Mouse (Mus musculus) layer of hippocampus, adult 9-10 months (tissue): ENCODE data around the gene Chrdl2.
"Not testable (repeated sequence)": the region's sequence is repeated elsewhere in the genome, so short reads cannot be mapped to it uniquely, and the experiment has no call there.

Source experiments
- DNase-seq: peaks from one replicate; pipeline ENCODE4 v3.0.0; 2022; ENCODE audit warnings: low spot score

Gene Chrdl2

DNA sequence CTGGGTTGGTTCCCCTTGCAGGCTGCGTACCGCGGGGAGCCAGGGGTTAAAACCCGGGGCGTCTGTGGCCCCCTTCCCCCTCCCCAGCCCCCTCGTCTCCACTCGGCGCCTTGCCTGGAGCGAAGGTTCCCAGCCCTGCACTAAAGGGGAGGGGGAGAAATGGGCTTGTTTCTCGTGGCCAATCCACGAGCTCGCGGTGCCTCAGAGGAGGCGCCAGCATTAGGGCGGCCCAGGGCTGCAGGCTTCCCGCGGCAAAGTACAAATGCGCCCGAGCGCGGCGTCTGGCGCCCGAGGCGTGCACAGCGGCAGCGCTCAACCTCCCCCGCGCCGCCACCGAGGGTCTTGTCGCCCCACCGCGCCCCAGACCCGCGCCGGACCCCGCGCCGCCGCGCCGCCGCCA, at the start of gene Chrdl2:
Gene Chrdl2, plus strand, starts transcription at position 383 of the 400 bp plus-strand sequence.
- no peak for DNase-seq

DNA sequence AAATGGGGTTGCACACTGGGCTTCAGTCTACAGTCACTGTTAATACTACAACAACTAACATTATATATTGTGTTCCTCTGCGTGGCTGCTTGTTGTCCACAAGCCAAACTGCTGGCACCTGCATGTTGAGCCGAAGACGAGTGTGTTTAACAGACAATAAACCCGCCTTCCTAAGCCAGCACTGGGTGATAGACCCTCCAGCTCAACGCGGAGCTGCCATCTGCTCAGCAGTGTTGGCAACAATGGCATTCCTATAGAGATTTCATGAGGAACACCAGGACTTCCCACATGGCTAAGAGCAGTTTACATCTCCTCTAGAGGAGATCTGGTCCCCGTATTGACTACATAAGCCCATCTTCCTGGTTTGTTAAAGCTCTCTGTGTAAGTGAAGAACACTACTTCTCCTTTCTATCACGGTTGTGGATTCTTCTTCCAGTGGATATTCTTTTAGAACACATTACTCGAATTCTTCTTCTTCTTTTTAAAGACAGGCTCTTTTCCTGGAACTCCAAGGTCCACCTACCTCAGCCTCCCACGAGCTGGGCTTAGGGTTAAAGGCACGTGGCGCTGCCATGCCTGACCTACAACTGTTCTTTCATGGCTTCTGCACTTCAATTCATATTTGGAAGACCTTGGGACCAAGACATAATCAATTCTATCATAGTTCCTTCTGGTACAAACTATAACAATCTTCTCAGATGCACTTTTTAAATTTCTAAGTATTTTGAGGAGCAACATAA, 48.6 kb upstream of the Chrdl2 start:
- no peak for DNase-seq

DNA sequence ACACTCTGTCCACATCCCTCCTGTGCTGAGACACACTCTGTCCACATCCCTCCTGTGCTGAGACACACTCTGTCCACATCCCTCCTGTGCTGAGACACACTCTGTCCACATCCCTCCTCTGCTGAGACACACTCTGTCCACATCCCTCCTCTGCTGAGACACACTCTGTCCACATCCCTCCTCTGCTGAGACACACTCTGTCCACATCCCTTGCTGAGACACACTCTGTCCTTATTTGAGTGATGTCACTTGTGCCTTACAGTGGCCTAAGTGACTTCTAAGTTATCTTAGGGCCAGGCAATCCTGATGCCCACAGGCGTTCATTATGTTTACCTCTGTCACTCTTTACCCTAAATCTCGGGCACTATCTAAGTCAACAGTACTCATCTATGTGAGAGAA, 45.4 kb upstream of the Chrdl2 start:
- DNase-seq = not testable (repeated sequence)

DNA sequence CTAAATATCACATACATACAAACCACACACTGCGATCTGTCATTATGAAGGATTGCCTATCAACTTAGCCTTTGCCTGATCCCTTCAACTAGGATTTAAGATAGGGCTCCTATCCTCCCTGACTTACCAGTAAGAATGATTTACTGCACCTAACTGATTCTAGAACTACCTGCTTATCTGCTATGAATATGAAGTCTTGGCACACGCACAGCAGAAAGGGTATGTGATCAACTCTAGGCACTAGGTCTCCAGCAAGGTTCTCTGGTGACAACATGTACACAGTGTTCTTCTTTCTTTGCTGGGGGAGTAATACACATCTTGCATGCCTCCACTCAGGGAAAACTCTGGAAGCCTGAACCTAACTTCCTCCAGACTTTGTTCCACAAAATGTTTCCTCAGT, 44.5 kb upstream of the Chrdl2 start:
- no peak for DNase-seq

DNA sequence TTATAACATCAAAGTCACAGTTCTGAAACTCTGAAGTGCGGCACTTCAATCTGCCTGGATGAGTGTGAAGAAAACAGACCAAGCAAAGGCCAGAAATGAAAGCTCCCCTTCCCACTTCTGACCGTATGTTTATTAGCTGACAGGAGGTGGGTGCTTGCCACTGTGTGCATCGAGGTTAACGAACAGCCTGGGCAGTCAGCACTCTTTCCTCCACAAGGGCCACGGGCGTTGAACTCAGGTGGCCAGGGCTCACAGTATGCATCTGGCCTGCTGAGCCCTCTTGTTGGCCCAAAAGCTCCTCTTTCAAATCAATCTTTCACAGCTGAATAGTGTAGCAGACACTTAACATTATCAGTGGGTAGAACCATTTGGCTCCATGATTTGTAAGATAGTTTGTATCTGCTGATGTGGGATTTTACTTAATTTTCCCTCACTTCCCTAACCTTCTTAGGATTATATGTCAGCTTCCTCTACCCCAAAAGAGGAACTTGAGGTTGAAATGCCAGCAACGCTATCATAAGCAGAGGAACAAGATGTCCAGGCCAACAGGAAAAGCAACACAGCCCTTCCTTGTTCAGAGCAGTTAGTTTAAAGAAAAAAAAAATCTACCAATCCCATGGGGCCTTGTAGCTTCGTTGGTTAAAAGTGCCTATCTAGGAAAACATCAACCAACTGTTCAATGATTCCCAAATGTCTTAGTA, 43.3 kb upstream of the Chrdl2 start:
- DNase-seq = no peak

DNA sequence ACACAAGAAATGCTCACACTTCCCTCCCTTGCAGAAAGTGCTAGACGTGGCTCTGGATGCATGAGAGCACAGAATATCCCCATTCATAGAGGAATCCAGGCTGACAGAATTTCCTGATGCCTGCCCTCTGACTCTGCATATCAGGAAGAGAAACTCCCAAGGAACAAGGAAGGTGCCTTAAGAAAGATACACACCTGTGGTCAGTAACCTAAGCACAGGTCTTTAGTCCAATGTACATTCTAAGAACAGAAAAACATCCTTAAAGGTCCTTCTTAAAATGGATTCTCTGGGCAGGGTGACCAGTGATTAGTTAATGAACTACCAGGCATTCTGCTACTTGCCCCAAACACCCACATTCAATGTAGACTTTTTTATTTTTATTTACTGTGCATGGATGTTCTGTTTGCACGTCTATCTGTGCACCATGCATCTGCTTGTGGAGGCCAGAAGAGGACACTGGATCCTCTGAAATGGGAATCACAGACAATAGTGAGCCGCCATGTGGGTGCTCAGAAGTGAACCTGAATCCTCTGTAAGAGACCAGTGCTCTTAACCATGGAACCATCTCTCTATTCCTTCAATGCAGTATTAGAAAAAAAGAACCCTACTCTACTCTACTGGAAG, 42.6 kb upstream of the Chrdl2 start:
- DNase-seq = no peak

DNA sequence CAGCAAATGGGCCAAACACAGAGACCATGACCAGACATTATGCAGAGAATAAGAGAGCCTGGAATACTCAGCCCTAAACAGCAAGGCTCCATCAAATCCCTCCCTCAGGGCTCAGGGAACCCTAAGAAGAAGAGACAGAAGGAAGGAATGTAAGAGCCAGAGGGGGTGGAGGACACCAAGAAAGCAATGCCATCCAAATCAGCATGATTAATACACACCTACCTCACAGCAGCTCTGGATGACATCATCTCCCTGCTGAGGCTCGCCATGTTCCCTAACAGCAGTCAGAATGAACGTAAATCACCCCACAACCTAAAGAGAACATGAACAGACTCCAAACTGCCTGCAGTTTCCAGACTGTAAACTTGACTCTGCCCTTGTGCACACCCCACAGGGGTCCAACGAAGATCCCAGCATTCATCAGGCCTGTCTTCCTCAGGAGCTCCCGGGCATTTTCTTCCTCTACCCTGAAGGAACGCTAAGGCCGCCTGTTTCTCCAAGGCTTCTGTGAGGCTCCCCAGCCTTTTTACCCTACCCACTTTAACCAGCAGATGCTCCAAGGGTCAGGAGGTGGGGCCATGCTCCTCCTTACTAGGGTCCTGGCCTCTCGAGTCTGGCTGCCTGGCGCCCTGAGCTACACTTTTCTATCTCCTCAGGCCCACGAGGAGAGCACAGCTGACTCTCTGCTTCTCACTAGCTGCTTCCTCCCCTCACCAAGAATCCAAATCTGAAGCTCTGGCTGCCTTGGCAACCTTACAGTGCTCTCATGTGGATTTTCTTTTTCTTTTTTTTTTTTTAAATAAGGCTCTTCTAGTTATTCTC, 40.7 kb upstream of the Chrdl2 start:
- DNase-seq = no peak

DNA sequence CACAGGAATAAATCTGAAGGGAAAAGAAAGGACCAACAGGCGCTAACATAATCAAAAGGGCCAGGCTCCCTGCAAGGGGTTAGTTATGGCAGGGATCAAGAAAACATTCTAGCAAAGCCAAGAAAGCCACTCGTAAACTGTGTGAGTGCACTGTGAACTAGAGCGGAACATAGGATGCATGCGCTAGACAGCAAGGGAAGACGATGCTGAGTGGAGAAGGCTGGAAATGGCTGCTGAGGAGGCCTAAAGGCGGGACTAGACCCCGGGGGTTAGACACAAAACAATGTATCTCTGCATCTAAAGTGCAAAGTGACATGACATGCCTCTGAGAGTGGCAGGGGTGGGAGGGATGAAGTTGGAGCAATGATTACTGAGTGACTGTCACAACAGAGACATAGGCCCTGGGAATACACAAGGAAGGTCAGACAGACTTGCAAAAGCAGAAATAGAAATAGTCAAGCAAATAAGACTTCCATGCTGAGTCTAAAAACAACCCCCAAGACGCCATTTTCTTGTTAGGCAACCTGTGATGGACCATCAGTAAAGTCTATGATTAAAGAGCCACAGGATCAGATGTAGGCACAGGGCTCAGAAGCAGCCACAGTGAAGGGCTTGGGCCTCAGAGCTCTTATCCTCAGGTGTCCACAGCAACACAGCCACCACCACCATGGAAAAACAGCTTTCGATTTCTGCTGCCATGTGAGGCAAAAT, 39.8 kb upstream of the Chrdl2 start:
- no peak for DNase-seq

DNA sequence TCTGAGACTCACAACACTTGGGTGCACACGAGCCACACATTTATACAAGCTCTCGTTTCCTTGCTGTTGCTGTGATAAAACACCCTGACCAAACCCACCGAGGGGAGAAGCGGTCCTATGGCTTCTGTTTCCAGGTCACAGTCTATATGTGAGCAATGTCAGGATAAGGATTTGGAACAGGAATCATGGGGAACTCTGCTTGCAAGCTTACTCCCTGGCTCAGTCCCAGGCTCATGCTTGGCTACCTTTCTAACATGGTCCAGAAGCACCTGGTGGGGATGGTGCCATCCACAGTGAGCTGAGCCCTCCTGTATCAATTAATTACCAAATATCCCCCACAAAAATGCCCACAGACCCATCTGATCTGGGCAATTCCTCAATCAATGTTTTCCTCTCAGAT, 36.8 kb upstream of the Chrdl2 start:
- no peak for DNase-seq

DNA sequence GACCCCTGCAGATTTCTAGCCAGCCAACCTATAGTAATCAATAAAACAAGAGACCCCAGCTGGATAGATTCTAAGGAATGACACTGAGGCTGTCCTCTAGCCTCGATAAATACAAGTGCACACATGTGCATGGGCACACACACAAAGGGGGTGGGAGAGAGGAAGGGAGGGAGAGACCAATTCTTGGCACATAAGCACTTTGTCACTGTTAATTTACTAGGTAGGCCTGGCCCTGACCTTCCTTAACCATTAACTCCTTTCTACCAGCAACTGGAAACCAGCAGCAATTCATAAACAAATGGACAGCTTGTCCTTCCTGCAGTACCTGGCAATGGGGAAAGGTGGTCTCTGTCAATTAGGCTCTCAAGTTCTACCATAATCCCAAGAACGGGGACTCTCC, 34.0 kb upstream of the Chrdl2 start:
- no peak for DNase-seq

DNA sequence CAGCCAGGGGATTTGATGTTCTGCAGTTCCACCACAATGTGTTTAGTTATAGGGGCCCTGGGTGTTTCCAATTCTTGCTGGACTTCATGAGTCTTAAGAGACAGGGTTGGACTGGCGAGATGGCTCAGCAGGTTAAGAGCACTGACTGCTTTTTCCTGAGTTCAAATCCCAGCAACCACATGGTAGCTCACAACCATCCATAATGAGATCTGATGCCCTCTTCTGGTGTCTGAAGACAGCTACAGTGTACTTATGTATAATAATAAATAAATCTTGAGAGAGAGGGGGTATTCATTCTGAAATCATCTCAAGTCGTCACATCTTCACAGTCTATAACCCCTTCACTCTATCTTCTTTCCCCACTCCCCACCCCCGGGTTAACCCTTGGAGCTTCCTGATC, 33.1 kb upstream of the Chrdl2 start:
- DNase-seq = not testable (repeated sequence)

DNA sequence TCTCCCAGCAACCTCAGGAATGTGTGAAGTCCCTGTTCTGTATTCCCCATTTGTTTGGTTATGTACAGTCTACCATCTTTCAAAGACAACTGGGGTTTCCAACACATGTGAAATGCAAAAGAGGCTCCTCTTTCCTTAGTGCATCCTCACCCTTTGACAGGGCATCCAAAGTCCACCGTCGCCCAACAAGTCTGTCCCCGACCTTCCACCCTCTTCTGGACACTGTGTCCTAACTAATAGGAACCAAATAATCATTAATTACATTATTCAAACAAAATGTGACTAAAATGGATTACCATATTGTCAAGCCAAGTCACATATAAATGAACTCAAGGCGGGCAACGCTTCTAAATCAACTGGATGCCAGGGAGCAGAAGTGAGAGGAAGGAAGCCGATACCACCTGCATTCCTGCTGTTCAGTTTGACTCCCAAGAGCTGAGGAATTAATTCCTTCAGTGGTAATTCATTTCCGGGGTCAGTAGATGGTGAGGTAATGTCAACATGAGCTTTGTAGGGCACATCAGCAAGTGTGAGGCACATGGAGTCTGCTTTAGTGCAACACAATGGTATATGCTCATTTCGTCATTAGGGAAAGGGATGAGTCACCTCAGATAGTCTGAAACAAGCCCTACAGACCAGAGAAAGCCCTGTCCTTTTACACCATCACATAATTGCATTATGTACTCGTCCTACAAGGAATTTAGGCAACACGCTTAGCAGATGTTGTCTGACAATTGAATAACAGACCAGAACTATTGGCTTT, 31.6 kb upstream of the Chrdl2 start:
- no peak for DNase-seq

DNA sequence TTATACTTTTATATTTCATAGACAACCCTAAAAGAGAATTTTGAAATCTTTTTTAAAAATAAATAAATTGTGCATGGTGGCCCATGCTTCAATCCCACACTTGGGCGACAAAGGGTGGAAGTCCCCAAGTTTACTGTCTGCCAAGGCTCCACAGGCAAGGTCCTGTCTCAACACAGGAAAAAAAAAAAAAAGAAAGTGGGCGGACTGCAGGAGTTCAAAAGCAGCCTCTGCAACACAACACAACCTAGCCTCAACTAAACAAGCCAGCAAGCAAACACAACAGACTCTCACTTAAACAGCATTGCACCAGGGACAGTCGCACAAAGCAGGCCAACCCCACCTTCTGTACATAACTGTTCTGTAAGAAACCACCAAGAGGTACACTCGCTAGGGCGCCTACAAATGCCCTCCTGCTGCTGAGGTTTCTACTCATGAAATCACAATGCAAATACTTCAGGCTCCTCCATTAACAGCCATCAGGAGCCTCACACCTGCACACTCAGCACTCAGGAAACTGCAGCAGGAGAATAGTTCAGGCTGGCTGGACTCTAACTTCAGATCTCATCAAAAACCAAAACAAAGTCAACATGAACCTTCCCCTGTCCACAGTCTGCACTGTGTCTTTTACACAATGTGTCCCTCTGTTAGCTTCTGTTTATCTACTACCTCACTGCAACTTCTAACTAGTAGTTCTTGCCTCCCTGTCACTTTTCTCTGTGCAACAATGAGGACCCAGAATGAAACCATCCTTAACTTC, 30.0 kb upstream of the Chrdl2 start:
- DNase-seq = no peak

DNA sequence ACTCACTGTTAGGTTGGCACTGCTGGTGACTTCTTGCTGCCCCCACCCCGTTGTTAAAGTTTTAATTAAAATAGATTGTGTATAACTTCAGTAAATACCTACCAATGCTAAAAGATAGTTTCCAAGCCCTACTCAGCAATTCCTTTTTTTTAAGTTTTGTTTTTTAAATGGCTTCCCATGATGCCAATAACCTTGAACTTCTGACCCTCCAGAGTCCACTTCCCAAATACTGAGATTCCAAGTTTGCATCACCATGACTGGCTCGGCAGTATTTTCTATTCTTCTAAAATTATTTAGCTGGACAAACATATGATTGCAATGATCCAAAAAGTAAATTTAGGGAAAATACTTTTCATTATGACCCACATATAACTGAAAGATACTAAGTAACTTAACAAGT, 27.9 kb upstream of the Chrdl2 start:
- DNase-seq = no peak

DNA sequence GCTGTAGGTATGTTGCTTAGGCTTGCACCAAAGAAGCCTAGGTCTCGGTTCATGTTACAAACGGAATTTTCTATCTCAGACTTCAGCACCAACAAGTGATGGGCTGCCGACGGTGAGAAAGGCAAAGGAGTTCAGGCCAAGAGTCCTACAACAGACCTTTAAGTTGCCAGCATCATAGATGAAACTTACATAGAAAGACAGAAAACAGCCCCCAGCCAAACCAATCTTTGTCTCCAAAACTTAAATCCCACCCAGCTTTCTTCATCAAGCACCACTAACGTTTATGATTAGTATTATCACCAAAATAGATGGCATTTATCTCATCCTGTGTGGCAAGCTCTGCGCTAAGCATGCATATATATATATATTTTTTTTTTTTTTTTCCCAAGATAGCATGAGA, 26.9 kb upstream of the Chrdl2 start:
- DNase-seq = no peak

DNA sequence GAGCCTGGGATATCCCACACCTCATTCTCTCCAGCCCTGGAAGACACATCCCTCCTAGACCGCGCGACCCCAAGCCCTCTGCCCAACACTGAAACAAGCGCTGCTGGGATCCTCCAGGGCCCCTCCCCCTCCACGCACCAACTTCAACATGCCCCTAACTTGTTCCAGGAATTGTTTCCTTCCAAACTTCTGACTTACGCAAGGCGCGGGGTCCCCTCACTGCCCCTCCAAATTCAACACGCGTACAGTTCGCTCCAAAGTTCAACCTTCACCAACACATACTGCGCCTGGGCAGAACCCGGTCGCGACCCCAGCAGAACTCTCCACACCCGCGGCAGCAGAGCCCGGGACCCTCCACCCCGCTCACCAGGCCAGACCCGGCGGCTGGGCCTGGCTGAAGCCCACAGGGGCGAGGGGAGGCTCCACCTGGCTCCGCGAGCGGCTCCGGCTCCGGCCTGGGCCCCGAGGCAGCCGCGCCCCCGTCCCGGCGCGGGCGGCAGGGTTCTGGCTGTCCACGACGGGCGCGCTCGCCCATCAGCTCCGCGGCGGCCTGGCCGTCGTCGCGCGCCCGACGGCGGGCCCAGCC, 26.3 kb upstream of the Chrdl2 start:
- DNase-seq = no peak

DNA sequence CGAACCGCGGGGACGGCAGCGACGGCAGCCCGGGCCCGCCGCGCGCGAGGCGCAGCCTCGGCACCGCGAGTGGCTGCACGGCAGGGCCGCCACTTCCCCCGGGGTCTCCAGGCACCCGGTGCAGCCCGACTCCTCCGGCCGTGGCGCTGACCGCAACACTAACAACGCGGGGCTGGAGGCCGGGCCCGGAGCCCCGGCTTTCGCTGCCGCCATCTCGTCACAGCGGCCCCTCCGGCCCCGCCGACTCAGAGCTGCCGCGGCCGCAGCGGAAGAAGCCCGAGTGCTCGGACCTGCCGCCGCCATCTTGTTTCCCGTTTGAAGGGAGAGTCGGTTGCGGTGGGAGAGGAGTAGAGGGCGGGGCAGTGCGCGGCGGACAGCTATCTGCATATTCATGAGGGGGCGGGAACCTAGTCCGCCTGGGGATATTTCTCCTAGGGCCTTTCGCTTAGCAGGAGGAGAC, 25.8 kb upstream of the Chrdl2 start, which contains the start of gene Rnf169:
Gene Rnf169, minus strand, starts transcription at position 317 of the 460 bp plus-strand sequence.
- DNase-seq = peak; percentile 74

DNA sequence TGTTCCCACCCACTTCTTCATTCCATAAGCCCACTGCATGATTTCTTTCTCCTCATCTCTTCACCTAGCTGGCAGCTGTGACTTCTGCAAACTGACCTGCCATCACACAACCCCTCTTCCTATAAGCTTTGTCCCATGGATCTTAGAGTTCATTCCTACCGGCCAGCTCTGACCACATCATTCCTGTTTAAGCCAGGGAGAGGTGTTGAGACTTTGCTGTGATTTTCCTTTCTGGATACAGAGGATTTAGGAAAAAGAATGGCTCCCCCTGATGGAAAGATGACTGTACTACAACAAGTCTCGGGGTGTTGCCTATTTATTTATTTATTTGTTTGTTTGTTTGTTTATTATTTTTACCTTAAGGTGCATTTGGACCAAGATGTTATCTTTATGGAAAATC, 24.7 kb upstream of the Chrdl2 start:
- no peak for DNase-seq
